Mouse (Mus musculus): ENCODE results near the gene Gm21985.

DNA sequence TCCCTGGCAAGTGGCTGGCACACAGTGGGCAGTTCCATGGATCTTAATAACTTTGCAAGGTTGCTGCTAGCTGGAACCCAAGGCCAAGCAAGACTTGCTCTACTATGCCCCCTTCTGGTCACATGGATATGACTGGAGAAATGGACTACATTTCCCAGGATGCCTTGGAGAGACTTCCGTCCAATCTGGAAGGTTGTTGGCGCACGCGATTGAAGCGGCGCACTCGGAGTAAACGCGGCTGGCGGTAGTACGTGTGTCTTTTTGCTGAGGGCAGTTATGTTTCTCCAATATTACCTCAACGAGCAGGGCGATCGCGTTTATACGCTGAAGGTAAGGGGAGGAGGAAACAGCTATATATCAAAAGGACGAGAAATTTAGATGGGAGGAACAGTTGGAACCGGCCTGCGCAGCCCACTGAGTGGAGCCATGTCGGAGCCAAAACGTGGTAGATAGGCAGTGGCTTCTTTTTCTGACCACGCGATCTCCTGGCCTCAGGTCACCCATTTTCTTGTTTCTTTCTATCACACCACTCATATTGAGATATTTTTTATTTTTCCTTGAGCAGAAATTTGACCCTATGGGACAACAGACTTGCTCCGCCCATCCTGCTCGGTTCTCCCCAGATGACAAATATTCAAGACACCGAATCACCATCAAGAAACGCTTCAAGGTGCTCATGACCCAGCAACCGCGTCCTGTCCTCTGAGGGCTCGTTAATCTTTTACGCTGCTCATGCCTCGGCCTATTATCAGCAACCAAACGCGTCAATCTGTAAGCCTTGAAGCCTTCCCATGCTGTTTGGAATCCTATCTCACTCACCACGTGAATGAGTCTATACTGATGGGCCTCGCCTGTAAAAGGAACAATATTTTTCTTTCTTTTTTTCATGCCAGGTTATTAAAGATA is 4.1 kb upstream of the Gm21985 start, which contains the start of gene Nop10:
- TF ChIP-seq CTCF (IDR thresholded peaks at IDR 0.05; ENCODE audit: borderline replicate concordance, extremely low read depth, insufficient read depth, insufficient read length) (peak; percentile 85), POLR2A (IDR thresholded peaks at IDR 0.05; ENCODE audit: borderline replicate concordance, extremely low read depth, insufficient read depth, insufficient read length, poor library complexity, severe bottlenecking) (peak; percentile 57; the same call in 1 of the 2 replicates)

Measured in brain, embryonic 14.5 days (tissue).